Mouse (Mus musculus) liver, embryonic 14.5 days (tissue): ENCODE data around the gene Gabbr2.

Source experiments
- CTCF ChIP-seq: IDR thresholded peaks from 2 replicates; pipeline ENCODE4 v1.5.1; 2016; ENCODE audit warnings: antibody characterized with exemption, low read depth, control low read depth
- EP300 ChIP-seq: IDR thresholded peaks from 2 replicates; pipeline ENCODE4 v1.6.1; 2016; ENCODE audit warnings: antibody characterized with exemption, low read depth

DNA sequence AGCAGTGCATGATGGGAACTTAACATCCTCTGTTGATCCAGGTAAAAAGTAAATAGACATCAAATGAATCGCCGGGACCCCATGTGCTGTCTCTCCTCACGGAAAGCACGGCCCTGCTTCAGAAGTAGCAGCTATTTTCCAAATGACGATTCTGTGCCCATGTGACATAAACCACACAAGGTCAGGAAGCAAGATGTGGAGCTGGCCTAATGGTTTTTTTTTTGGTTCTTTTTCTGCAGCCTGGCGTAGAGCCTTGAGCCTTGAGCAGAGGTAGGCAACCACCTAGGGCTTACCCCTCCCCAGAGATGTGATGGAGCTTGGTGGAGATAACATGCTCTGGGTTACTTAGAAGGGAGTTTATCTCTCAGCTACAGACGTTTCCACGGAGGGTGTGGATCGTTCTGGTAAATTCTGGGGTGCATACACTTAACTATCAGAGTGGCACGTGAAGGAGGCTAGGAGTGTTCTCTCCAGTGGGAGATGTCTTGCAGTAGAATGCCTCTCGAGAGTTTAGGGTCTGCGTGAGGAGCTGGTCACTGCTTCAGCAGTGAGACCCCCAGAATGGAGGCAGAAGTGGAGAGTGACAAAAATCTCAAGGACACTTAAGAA is 137.7 kb downstream of the Gabbr2 start:
- TF ChIP-seq CTCF (no peak), EP300 (peak; percentile 97)
